Mouse (Mus musculus): Measurements from ENCODE around the gene Ube2l6.

GRCm38 (mm10) chr2:84858551-84858950 is 59.9 kb downstream of the Ube2l6 start:
- no peak for TF ChIP-seq CTCF (IDR thresholded peaks at IDR 0.05; ENCODE audit: low read depth)
- TF ChIP-seq EP300 (optimal IDR thresholded peaks at IDR 0.05): no peak

Measured in stomach, postnatal 0 days (tissue).